Mouse (Mus musculus): ENCODE data around the gene Tcf25.
A peak's percentile ranks its signal among the peaks of the same experiment; 100 is the strongest.
"Not testable (repeated sequence)": the region's sequence is repeated elsewhere in the genome, so short reads cannot be mapped to it uniquely, and the experiment has no call there.

Gene Tcf25

GRCm38 (mm10) chr8:123408586-123409544 lies 35.3 kb downstream of the Tcf25 start:
- DNase-seq (ENCODE audit: inconsistent age in 2 of 2, low spot score in 1 of 2) = peak; percentile 85

GRCm38 (mm10) chr8:123410049-123410587 lies 36.6 kb downstream of the Tcf25 start:
- DNase-seq (ENCODE audit: inconsistent age in 2 of 2, low spot score in 1 of 2) = peak; percentile 79 to 81

- no peak for DNase-seq (ENCODE audit: inconsistent age in 2 of 2, low spot score in 1 of 2)
Observed at GRCm38 (mm10) chr8:123410788-123411187, 37.2 kb downstream of the Tcf25 start.

DNA sequence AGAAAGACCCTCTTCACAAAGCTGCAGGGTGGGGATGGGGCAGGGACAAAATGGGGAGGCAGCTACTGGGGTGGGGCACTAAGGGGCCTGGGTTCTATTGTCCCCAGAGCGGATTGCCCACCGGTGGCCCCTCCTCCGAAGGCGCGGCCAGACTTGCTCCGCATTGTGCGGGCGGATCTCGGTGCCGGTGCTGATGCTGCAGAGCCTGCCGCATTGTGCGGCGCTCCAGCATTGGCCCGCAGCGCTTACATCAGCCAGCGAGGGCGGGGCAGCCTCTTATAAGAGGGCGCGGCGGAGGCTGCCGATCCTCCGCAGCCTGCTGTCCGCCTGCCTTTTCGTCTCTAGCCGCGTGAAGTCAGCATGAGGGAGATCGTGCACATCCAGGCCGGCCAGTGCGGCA lies 37.7 kb downstream of the Tcf25 start, which contains the start of gene Tubb3:
Gene Tubb3 (plus strand): TSS at position 179 of the 400 bp plus-strand sequence.
- DNase-seq (ENCODE audit: inconsistent age in 2 of 2, low spot score in 1 of 2) = peak; percentile 78 to 81

GRCm38 (mm10) chr8:123411781-123412327 lies 38.3 kb downstream of the Tcf25 start:
- DNase-seq (ENCODE audit: inconsistent age in 2 of 2, low spot score in 1 of 2) = peak; percentile 28 to 48

DNA sequence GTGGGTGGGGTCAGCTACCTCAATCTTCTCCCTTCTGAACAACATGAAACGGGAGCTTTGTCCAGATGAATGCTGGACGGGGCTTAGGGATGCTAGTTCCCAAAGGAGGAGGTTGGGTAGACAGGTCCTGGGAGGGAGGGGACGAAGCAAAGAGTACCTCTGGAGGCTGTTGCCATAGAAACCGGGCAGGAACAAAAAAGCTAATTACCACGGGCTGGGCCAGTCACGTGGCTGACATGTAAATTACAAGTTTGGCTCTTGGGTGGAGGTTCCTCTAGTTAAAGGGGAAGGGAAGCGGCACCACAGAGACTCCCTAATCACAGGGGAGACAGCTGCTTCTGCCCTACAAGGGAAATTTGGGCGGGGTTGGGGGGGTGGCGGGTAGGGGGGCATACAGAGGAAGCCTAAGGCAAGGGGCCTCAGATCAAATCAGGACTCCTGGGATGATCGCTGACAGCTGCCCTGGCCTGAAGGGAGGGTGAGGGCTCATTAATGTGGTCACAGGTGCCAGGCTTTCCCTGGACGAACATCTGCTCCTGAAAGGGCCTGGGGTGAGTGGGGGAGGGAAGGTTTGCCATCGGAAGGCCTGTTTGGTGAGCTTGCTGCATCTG lies 39.1 kb downstream of the Tcf25 start:
- DNase-seq (ENCODE audit: inconsistent age in 2 of 2, low spot score in 1 of 2) = peak; percentile 20 to 27

- no peak for DNase-seq (ENCODE audit: inconsistent age in 2 of 2, low spot score in 1 of 2)
Observed at GRCm38 (mm10) chr8:123414255-123414654, 40.7 kb downstream of the Tcf25 start.

GRCm38 (mm10) chr8:123414997-123415696 lies 41.6 kb downstream of the Tcf25 start:
- not testable (repeated sequence) for DNase-seq (ENCODE audit: inconsistent age in 2 of 2, low spot score in 1 of 2)

DNA sequence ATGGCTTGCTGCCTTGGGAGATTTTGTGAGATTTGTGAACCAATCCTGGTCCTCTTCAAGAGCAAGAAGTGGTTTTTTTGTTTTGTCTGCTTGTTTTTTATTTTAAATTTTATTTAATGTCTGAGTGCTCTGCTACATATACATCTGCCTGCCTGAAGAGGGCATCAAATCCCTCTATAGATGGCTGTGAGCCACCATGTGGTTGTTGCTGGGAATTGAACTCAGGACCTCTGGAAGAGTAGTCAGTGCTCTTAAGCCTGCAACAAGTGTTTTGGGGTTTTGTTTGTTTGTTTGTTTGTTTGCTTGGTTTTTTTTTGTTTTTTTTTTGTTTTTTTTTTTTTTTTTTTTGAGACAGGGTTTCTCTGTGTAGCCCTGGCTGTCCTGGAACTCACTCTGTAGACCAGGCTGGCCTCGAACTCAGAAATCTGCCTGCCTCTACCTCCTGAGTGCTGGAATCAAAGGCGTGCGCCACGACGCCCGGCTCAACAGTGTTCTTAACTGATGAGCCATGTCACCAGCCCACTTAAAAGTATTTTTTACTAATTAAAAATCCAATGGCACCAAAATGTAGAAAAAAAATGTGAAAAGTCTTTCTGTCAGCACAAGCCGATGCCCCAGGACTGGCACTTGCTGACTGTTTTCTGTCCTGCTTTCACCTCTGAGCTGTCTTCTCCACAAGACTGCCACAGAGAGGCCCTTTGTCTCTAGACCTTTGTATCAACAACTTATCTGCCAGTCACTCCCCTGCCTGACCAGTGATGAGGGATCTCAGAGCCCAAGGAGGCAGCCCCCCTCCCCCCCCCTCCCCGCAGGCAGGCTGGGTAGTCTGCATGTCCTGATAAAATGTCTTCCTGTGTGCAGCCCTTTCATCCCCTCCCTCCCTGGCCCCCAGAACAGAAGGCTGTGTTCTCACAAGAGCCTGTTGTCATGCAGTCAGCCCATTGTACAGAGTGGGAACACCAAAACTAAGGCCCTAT lies 42.7 kb downstream of the Tcf25 start:
- DNase-seq (ENCODE audit: inconsistent age in 2 of 2, low spot score in 1 of 2) = no peak

DNA sequence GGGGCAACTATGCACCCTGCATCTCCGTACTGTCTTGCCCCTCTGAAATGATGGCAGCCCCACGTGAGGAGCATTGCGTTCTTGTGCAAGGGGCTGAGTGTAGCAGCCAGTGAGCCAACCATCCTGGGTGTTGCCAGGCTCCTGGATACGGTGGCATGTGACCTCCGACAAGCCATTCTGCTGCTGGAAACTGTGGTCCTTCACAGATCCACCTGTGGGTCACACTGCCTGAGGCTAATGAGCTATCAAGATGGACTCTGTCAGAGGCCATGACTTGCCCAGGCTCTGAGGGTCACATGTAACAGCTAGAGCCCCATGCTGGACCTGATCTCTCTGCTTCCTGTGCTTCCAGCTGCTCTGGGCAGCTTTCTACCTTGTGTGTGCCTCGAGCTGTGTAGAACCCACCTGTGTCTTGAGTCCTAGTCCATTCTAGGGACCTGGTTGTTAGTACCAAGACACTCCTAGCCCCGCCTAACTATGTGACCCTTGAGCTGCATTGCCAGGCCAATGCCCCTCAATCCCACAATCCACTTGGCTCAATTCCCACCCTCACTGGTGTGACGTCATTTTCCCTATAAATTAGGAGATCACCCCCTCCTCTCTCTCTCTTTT lies 43.5 kb downstream of the Tcf25 start:
- no peak for DNase-seq (ENCODE audit: inconsistent age in 2 of 2, low spot score in 1 of 2)

GRCm38 (mm10) chr8:123419711-123420110 lies 46.2 kb downstream of the Tcf25 start:
- no peak for DNase-seq (ENCODE audit: inconsistent age in 2 of 2, low spot score in 1 of 2)

DNA sequence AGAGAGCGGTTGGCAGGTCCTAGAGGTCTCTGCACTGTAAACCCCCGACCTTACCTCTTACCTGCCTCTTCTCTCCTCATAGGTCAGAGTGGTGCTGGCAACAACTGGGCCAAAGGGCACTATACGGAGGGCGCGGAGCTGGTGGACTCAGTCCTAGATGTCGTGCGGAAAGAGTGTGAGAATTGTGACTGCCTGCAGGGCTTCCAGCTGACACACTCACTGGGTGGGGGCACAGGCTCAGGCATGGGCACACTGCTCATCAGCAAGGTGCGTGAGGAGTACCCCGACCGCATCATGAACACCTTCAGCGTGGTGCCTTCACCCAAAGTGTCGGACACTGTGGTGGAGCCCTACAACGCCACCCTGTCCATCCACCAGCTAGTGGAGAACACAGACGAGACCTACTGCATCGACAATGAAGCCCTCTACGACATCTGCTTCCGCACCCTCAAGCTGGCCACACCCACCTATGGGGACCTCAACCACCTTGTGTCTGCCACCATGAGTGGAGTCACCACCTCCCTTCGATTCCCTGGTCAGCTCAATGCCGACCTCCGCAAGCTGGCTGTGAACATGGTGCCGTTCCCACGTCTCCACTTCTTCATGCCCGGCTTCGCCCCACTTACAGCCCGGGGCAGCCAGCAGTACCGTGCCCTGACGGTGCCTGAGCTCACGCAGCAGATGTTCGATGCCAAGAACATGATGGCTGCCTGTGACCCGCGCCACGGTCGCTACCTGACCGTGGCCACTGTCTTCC lies 47.1 kb downstream of the Tcf25 start:
- no peak for DNase-seq (ENCODE audit: inconsistent age in 2 of 2, low spot score in 1 of 2)

- no peak for DNase-seq (ENCODE audit: inconsistent age in 2 of 2, low spot score in 1 of 2)
Observed at GRCm38 (mm10) chr8:123421325-123421724, 47.8 kb downstream of the Tcf25 start.

- DNase-seq (ENCODE audit: inconsistent age in 2 of 2, low spot score in 1 of 2) = peak; percentile 65 to 90
Observed at GRCm38 (mm10) chr8:123422056-123422780, 48.7 kb downstream of the Tcf25 start.

DNA sequence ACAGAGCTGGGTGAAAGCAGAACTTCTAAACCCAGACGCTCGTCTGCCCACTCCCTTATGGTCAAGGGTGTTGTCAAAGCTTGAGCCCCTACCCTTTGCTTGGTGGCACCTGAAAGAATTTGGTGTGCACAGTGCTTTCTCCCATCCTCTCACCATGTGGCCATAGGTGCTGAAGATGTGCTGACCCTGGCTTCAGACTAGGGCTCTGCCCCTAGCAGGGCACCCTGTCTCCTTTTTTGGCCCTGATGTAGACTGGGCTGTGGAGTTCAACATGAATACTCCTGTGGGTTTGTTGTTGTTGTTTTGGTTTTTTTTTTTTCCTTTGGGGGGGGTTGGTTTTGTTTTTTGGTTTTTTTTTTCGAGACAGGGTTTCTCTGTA lies 49.2 kb downstream of the Tcf25 start:
- DNase-seq (ENCODE audit: inconsistent age in 2 of 2, low spot score in 1 of 2) = no peak

DNA sequence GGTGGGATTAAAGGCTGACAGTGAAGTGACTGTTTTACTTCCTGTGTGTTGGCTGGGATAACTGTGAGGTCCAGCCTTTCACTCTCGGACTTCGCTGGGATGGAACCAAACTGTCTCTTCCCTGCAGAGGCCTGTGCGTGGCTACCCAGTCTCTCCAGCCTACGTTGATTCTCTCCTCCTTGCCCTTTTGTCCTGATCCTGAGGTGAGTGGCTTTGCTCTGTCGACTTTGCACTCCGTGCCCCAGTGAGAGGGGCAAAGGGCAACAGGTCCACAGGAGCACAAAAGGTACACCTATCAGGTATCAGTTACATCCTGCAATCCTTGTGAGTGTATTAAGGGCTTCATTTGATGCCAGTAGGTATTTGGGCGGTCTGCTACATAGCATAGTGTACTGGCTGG lies 49.9 kb downstream of the Tcf25 start, which contains the start of gene Def8:
Gene Def8 (plus strand): TSS at position 87 of the 400 bp plus-strand sequence.
- no peak for DNase-seq (ENCODE audit: inconsistent age in 2 of 2, low spot score in 1 of 2)

DNA sequence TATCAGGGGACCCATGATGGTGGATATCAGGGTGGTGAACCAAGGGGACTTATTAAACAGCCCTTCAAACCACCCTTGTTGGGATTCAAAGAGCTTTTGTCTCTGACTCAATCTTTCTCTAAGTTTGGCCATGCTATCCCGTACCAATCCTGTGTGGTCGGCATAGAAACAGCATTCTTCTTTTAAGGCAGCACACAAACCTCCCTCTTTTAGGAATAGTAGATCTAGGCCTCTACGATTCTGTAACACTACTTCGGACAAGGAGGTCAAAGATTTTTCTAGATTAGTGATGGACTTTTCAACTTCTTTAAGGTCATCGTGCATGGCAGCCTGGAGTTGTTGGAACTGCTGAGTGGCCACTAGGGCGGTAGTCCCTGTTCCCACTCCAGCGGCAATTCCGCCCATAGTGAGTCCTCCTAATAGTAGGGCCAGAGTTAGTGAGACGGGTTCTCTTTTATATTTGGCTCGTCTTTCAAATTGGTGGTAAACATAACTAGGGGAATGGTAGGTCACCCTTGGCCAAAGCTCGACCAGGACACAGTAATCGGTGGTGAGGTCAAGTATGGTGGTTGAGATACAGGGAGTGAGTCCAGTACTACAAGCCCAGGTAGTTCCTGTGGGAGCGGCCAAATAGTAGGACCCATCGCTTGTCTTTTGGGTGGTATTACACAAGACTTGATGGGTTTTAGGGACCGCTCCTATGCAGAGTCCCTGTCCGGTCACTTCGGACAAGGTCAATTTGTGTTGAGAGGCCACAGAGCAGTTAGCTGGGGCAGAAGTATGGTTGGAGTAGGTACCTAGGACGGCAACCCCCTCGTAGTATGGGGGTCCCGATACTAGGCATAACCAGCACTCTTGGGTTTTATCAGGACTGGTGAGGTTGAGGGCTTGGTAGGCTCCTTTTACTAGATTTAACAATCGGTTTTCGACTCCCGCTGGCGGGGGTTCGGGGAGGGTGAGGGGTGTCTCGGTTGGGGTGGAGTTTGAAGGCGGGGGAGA lies 53.3 kb downstream of the Tcf25 start:
- no peak for DNase-seq (ENCODE audit: inconsistent age in 2 of 2, low spot score in 1 of 2)
